ENCODE assay signal across 17 mouse cellular contexts in genomic region chr16:87655005-87655404, GRCm38 (mm10). TPM values are rescaled to one million over a fixed set of nuclear protein-coding genes. Genes with fewer than 3 reads are reported as not detected.
DNase-seq lines count a peak whose midpoint lies in the region; ATAC-seq lines count a peak whose summit lies in the region.
"Had no signal": no experiment of that assay in that cellular context is flagged by ENCODE, and none has a peak within 500 bp of the region (broad histone marks: within the 10 kb centered on the region; RNA-seq: fewer than 3 reads in every experiment).

No protein-coding gene starts in this region.

- no peak overlapping the region for H3K4me2 ChIP-seq in liver, embryonic 12.5 days
- H3K4me2 ChIP-seq: hindbrain, embryonic 14.5 days; limb, embryonic 12.5 days; neural tube, embryonic 12.5 days; stomach, embryonic 15.5 days had no signal

- peak overlapping the region; percentile 4; the same call in 1 of the 2 replicates for H3K27ac ChIP-seq in liver, embryonic 12.5 days
- H3K27ac ChIP-seq: embryonic facial prominence, embryonic 10.5 days; hindbrain, embryonic 14.5 days; kidney, postnatal 0 days; neural tube, embryonic 12.5 days; stomach, embryonic 15.5 days had no signal

- H3K27me3 ChIP-seq in liver, embryonic 12.5 days (replicated peaks), result no peaks in the 10 kb centered on the region
- H3K27me3 ChIP-seq: limb, embryonic 12.5 days; neural tube, embryonic 12.5 days; stomach, embryonic 15.5 days had no signal

- no peak for ATAC-seq in liver, embryonic 12.5 days

- H3K36me3 ChIP-seq in liver, embryonic 12.5 days, result no peaks in the 10 kb centered on the region
- H3K36me3 ChIP-seq: embryonic facial prominence, embryonic 10.5 days; limb, embryonic 12.5 days; neural tube, embryonic 12.5 days; stomach, embryonic 15.5 days had no signal

- no peak overlapping the region for H3K4me3 ChIP-seq in liver, embryonic 12.5 days
- H3K4me3 ChIP-seq: embryonic facial prominence, embryonic 10.5 days; limb, embryonic 12.5 days; neural tube, embryonic 12.5 days; stomach, embryonic 15.5 days had no signal

- H3K9me3 ChIP-seq in liver, embryonic 12.5 days (replicated peaks), result no peaks in the 10 kb centered on the region
- H3K9me3 ChIP-seq: embryonic facial prominence, embryonic 10.5 days; limb, embryonic 12.5 days; neural tube, embryonic 12.5 days; stomach, embryonic 15.5 days had no signal

- no peak overlapping the region for H3K9ac ChIP-seq in liver, embryonic 12.5 days
- H3K9ac ChIP-seq: hindbrain, embryonic 14.5 days; limb, embryonic 12.5 days; neural tube, embryonic 12.5 days; stomach, embryonic 15.5 days had no signal

- DNase-seq in adrenal gland, postnatal 10 days, result peak; percentile 20
- DNase-seq in adrenal gland, postnatal 14 days, result no peak
- DNase-seq in kidney, postnatal 14 days, result peak; percentile 20
- DNase-seq in kidney, adult 18-20 months, result no peak
- DNase-seq in 3T3-L1 (ENCODE audit: low read depth, low spot score), result peak; percentile 81
- no peak for DNase-seq in right cerebral cortex, adult 2 months (ENCODE audit: low spot score in 2 of 2)
- DNase-seq in lung, postnatal 36 days, result no peak
- DNase-seq: B cell, adult 2 months; cerebellum, adult 9-11 months; heart, postnatal 10 days had no signal

- WGBS in liver, embryonic 12.5 days (ENCODE audit: insufficient replicate concordance), result 46% methylated on average over 5 of the region's 5 CpGs

- H3K4me1 ChIP-seq in liver, embryonic 12.5 days, result 0 out of 2 replicates have a peak, but pooled peaks cover 5% of the 10 kb centered on the region
- H3K4me1 ChIP-seq: embryonic facial prominence, embryonic 10.5 days; neural tube, embryonic 12.5 days; stomach, embryonic 15.5 days had no signal

RNA-seq across cellular contexts. Expression of gene Bach1, which starts 43.7 kb away (rescaled TPM):
- 10 to 100 TPM; 21.6 to 23.6 TPM for total RNA-seq in adrenal gland, postnatal 10 days (2021)
- total RNA-seq in adrenal gland, postnatal 14 days (2021), result 21.5 and 23.5 TPM in 2 replicates
- polyA plus RNA-seq in liver, embryonic 12.5 days (2016; fragmentation: Nextera tagmentation; extraction: Ambion mirVana), result 8.8 and 10.6 TPM in 2 replicates

Comparison
In these comparisons a context has a peak if more than half of its experiments do, and no peak if none do; other contexts are left out.
1. DNase-seq: peak in adrenal gland, postnatal 10 days (single experiment), kidney, postnatal 14 days (single experiment) and 3T3-L1 (single experiment); none in adrenal gland, postnatal 14 days (single experiment), kidney, adult 18-20 months (single experiment), right cerebral cortex, adult 2 months (0 of 2) and lung, postnatal 36 days (single experiment).